Mouse (Mus musculus) left cerebral cortex, postnatal 14 days (tissue): ENCODE measurements around the gene Slc38a4. TPM values are rescaled to one million over a fixed set of nuclear protein-coding genes. Genes with fewer than 3 reads are reported as not detected.

Experiments used
- DNase-seq, 2 experiments: peaks; one replicate each; pipeline ENCODE4 v3.0.0; 2021 to 2022; ENCODE audit warnings: low spot score in 2 of 2, mixed read lengths in 1 of 2
- intact Hi-C: fragments of 180-260 bp; cut with DNase I; formaldehyde crosslinking; loops from one replicate; pipeline ENCODE4 v1.15.1; 2025
- total RNA-seq, 2 experiments: library from RNA; stranded (reverse); gene quantifications; 2 replicates each; pipeline ENCODE4 v1.2.3; 2021

Slc38a4 gene
- total RNA-seq, 2 experiments from 2014 or later, result 1.3 to 1.5 TPM

- intact Hi-C loops, result no loop called here
- no peak for DNase-seq
Observed at GRCm38 (mm10) chr15:97059071-97060041, 3.6 kb upstream of the Slc38a4 start.

DNA sequence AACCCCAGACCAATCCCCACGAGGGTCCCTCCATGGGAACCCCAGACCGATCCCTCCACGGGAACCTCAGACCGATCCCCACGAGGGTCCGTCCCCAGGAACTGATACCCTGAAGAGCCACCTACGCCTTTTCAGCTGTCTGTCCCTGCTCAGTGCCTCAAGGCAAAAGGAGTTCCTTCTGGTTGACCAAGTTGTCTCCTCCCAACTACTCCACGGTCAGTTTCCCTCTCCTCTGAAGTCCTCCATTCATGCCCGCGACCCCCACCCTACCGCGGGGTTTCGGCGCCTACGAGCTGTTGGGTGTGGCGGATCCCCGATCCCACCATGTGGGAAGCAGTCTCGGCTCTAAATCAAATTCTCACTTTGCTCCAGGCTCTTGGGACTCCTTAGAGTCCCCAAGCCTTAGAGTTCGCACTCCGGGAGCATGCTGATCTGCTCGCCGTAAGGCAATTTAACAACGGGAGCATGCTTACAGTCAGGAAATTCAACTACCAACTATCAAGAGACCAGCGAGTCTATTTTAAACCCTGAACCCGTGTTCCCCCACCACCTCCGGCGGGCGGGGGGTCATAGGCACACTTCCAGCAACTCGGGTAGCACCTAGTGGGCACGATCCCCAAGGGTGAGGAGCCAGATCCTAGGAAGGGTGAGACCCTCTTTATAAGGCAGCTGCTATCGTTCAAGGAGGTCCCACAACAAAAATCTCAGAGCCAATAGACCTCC lies 828 bp downstream of the Slc38a4 start:
- intact Hi-C loops, result no loop called here
- no peak for DNase-seq

DNA sequence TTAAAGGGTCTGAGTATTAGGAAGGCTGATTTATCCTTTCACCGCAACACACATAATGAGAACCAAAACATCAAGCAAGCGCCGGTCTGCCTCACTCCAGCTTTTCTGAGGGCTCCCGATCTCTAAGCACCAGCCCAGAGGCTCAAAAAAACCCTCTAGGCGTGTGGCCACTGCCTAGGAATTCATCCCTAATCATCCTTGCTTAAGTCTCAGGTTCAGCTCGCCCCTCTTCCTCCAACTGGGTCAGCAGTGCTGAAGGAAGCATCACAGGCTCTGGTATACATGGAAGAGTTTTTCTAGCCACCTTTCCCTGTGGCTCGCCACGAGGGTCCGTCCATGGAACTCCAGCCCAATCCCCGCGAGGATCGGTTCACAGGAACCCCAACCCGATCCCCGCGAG lies 1.6 kb downstream of the Slc38a4 start:
- DNase-seq, result no peak
- intact Hi-C loops, result no loop called here

DNA sequence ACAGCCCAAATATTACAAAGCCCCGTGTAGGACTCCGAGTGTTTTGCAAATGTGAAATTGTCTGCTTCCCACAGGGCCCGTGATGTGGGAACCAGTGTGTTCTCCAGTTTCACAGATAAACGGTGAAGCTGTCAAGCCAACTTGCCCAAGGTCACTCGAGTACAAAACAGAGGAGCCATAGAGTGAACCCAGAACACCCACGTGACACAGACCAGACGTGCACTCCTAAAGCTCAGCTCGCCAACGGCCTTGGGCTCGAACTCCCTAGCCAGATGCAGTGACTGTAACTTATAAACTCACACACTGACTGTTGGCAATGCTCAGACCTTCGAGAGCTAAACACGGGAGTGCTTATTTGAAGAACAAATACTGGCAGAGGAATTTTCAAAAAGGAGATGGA lies 5.3 kb downstream of the Slc38a4 start:
- no peak for DNase-seq
- intact Hi-C loops, result no loop called here

DNA sequence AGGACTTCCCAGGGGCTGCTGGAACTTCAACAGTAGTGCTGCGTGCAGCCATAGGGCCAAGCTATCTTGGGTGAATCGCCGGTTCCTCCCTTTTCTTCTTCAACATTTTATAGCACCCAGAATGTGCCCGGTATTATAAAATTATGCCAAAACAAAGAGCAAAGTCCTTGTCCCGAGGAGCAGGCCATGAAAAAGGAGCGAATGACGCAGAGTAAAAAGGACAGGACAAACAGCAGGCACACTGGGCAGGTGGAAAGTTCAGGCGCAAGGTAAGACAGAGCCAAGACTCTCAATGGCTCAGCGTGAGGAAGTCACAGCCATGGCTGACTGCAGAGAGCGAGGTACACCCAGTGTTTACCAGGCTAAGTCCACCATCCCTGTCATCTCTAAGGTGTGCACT lies 5.7 kb downstream of the Slc38a4 start:
- no peak for DNase-seq
- intact Hi-C loops, result no loop called here

DNA sequence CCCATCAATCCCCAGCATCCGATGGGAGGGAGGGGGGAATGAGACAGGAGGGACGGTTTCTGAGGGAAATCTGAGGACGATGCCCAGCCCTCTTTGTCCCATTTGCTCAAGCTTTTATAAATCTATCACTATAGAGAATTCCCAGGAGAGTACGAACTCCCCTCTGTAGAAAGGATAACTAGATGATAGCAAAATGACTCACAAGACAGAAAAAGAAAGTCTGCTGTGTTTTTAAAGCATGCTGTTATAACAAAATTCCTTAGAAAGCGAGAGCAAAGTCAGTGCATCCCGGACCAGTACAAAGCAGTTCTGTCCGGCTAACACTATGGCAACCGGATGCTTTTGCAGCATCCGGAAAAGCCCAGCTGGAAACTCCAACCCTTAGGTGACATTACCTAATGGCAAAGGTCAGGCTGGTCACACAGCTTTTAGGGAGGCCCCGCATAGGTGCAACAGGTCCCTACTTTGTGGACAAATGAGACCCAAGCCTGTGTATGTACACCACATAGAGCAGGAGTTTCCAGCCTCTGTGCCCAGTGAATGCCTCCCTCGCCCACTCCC lies 6.4 kb downstream of the Slc38a4 start:
- intact Hi-C loops, result no loop called here
- peak in 1 of 2 experiments; percentile 10 for DNase-seq

- DNase-seq, result no peak
- intact Hi-C loops, result no loop called here
Observed at GRCm38 (mm10) chr15:97048267-97048666, 7.5 kb downstream of the Slc38a4 start.

DNA sequence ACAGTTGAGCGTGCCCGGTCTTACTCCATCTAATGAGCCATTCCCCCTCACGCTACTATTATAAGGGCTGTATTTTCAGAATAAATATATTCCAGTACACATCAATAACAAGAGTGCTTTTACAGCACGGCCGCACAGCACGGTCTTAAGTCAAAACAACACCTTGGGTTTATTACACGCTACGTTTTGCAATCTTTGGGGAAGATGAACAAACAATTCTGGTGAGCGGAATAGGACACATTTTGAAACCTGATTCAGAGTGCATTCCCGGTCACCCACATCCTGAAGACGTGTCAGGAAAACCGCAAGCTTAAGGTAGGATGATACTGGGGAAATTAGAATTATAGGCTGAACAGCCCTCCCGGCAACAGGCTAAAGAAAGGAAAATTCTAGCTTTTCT lies 11.8 kb downstream of the Slc38a4 start:
- intact Hi-C loops, result no loop called here
- no peak for DNase-seq

DNA sequence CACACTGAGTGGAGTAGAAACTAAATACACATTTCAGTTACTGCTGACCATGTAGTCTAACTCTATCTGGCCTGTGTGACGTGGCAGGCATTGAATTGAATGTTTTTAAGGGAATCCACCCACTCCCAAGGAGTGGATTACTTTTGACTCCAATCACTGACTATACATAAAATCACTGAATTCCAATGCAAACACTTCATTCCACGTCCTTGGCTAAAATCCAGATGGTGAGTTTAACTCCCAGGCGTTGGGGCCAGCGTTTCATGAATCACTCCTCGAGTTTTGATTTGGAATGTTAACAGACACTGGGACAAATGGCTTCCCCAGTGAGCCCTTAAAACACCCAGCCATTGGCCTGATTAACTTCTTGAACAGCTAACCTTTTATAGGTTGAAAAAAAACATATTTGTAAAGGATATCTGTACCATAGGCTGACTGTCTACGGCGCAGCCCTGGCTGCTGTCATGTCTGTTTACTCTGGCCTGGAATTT lies 13.7 kb downstream of the Slc38a4 start:
- intact Hi-C loops, result no loop called here
- DNase-seq, result peak in 1 of 2 experiments; percentile 4

GRCm38 (mm10) chr15:97041182-97041581 lies 14.6 kb downstream of the Slc38a4 start:
- DNase-seq, result no peak
- intact Hi-C loops, result no loop called here

DNA sequence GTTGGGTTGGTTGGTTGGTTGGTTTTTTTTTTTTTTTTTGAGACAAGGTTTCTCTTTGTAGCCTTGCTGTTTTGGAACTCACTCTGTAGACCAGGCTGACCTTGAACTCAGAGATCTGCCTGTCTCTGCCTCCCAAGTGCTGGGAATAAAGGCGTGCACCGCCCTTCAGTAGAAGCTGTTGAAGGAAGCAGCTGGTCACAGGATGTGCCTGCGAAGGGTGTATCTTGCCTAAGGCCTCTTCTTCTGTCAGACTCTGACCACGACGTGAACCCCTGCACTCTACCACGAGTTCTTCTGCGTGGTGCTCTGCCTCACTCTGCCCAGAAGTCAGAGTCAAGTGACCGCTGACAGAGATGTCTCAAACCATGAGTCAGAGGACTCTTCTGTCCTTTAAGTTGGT lies 18.0 kb downstream of the Slc38a4 start:
- DNase-seq, result no peak
- intact Hi-C loops, result no loop called here

GRCm38 (mm10) chr15:97035892-97036291 lies 19.9 kb downstream of the Slc38a4 start:
- DNase-seq, result no peak
- intact Hi-C loops, result no loop called here

- DNase-seq, result no peak
- intact Hi-C loops, result no loop called here
Observed at GRCm38 (mm10) chr15:97033485-97033991, 22.2 kb downstream of the Slc38a4 start.

- intact Hi-C loops, result no loop called here
Observed at GRCm38 (mm10) chr15:97031886-97032285, 23.9 kb downstream of the Slc38a4 start.

DNA sequence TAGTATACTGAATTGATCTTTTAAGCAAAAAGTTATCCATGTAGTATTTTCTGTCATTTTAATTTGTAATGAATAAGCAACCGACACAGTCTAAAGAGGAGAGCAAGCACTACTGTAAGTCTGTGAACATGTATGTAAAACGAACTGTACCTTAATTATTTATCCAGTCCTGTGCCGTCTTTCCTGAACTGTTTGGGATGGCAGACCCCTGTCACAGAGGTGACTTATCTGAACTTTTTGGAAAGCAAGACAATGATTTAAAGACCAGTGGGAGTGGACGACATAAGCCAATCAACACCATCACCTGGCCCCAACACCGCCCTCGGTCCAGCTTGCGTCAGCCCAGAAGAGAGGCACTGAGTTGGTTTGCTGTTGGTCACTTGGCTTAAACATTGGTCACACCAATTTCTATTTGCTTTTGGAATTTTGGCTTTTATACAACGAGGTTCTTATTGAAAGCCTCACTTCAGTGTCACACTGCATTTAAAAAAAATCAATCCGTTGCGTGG lies 24.7 kb downstream of the Slc38a4 start:
- no peak for DNase-seq
- intact Hi-C loops, result no loop called here

More at GRCm38 (mm10) chr15:97031886-97032285, 23.9 kb downstream of the Slc38a4 start:
- DNase-seq, result no peak

DNA sequence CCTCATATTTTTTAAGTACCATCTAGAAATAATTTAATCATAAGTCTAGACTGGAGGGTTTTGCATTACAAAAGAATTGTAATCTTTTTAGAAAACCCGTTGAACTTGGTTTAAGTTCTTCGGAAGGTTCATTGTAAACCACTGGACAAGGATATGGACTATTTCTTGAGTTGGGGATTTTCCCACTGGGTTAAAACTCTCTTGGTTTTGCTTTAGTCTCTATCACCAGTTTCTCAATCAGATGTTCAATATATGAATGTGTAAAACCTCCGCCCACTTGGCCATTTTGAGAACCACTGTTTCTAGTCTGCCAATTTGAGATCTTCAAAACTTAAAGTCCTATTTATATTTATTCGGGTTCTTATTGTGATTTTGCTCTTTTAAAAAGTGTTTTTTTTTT lies 25.6 kb downstream of the Slc38a4 start:
- DNase-seq, result no peak
- intact Hi-C loops, result no loop called here

DNA sequence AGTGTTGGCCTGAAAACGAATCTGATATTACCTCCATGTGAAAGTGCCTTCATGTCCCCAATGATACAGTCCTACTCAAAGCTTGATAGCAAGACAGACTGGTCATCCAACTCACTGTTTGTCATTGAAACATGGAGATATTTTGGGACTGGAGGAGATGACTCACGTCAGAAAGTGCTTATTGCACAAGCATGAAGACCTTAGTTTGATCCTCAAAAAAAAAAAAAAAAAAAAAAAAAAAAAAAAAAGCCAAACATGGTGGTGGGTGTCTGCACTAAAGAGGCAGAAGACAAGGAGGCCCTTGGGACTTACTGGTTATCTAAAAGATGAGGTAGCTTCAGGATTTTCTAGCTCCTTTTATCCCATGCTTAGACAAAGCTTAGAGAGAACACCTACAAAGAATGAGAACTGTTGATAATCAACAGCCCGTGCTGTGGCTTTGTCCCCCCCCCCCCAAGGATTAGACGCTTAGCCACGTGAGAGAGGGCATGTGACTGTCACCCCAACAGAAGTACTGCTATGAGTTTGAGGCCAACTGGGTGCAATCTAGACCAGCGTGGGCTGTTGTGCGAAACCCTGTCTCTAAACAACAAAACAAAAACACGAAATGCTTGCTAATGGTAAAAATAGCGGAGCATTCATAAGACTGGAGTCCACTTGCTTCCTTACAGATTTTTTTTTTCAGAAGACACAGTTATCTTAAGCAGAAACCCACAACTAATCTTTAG lies 26.5 kb downstream of the Slc38a4 start:
- intact Hi-C loops, result no loop called here
- no peak for DNase-seq

DNA sequence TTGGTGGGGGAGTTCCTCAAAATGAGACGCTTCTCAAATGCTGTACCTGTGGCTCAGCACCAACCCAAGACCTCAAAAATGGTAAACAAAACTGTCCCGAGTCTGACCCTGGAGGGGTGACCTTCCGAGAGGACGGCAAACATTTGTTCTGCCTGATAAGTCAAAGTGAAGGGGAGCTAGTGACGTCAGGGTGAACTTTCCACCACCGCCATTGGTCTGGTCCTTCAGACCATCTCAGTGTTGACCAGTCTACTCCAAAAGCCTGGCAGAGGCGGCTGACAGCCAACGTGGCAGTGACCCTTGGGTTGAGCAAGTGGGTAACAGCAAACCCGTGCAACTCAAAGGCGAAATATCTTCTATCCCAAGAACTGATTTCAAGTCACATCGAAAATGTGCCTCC lies 27.1 kb downstream of the Slc38a4 start:
- intact Hi-C loops, result no loop called here
- DNase-seq, result no peak

- DNase-seq, result no peak
- intact Hi-C loops, result no loop called here
Observed at GRCm38 (mm10) chr15:97028046-97028634, 27.6 kb downstream of the Slc38a4 start.
